Mouse (Mus musculus) cerebellum, adult 2 months (tissue): ENCODE measurements around the gene Mpp6. TPM values are rescaled to one million over a fixed set of nuclear protein-coding genes. Genes with fewer than 3 reads are reported as not detected.

Experiments used
- DNase-seq, 2 experiments: peaks; one replicate each; pipeline ENCODE4 v3.0.0; 2021
- H3K27ac ChIP-seq: fragments of 200-500 bp; 2 replicates; pipeline ENCODE4 v1.5.1; 2012; ENCODE audit warnings: low read length, control low read depth, inconsistent platforms; ENCODE audit not compliant: insufficient read depth
- H3K27me3 ChIP-seq: fragments of 200-500 bp; 2 replicates; pipeline ENCODE4 v1.6.1; 2012; ENCODE audit warnings: inconsistent platforms, mild to moderate bottlenecking, low read length, moderate library complexity; ENCODE audit not compliant: control insufficient read depth, insufficient read depth
- H3K4me1 ChIP-seq: fragments of 200-500 bp; 2 replicates; pipeline ENCODE4 v1.6.1; 2011; ENCODE audit warnings: low read length; ENCODE audit not compliant: control insufficient read depth, insufficient read depth
- H3K4me3 ChIP-seq: fragments of 200-500 bp; replicated peaks from 2 replicates; pipeline ENCODE3; 2011; ENCODE audit warnings: mild to moderate bottlenecking, low read depth, low read length, control low read depth; ENCODE audit not compliant: insufficient read depth
- CTCF ChIP-seq: fragments of 200-500 bp; IDR thresholded peaks from 2 replicates; pipeline ENCODE4 v1.5.1; 2011; ENCODE audit warnings: low read depth, mild to moderate bottlenecking, control low read depth, low read length, moderate library complexity, borderline replicate concordance; ENCODE audit not compliant: insufficient read depth
- POLR2A ChIP-seq: fragments of 200-500 bp; IDR thresholded peaks from 2 replicates; pipeline ENCODE4 v1.6.1; 2011; ENCODE audit warnings: low read length, control low read depth, borderline replicate concordance; ENCODE audit not compliant: insufficient read depth
- WGBS: fragments of 180-500 bp; shearing (Covaris S2); methylation state at CpG from one replicate; pipeline ENCODE4 v1.1.7; 2018; 5-methylcytosine and 5-hydroxymethylcytosine counted together
- polyA plus RNA-seq: library from polyadenylated mRNA; depleted of rRNA; stranded (reverse); fragments of >200 nt; gene quantifications from 2 replicates; pipeline ENCODE4 v1.2.3, GENCODE M21; 2012

Mpp6 gene
- polyA plus RNA-seq, 1 experiment, result 75.7 TPM

- no peak overlapping the region for H3K27ac ChIP-seq
- H3K4me1 ChIP-seq, result no peaks in the 10 kb centered on the region
- no peaks in the 10 kb centered on the region for H3K27me3 ChIP-seq
- no peak for TF ChIP-seq POLR2A
- TF ChIP-seq CTCF, result no peak
- H3K4me3 ChIP-seq, result no peak overlapping the region
- no peak for DNase-seq
- 95% methylated on average over 2 of the region's 2 CpGs for whole genome bisulfite sequencing
These were observed 14.2 kb downstream of the Mpp6 start for GRCm38 (mm10) chr6:50124197-50124596.

- H3K27me3 ChIP-seq, result no peaks in the 10 kb centered on the region
- H3K4me3 ChIP-seq, result no peak overlapping the region
- WGBS, result 94% methylated on average over 2 of the region's 2 CpGs
- DNase-seq, result no peak
- no peak overlapping the region for H3K27ac ChIP-seq
- no peak for TF ChIP-seq CTCF
- no peak for TF ChIP-seq POLR2A
- no peaks in the 10 kb centered on the region for H3K4me1 ChIP-seq
These were observed 16.3 kb downstream of the Mpp6 start for GRCm38 (mm10) chr6:50126331-50126730.

- 95% methylated on average over 6 of the region's 6 CpGs for WGBS
- TF ChIP-seq CTCF, result no peak
- no peak for TF ChIP-seq POLR2A
- Histone ChIP-seq H3K4me1 (no peaks in the 10 kb centered on the region), H3K27ac (no peak overlapping the region), H3K4me3 (no peak overlapping the region), H3K27me3 (no peaks in the 10 kb centered on the region)
- no peak for DNase-seq
These were observed 17.5 kb downstream of the Mpp6 start for GRCm38 (mm10) chr6:50127536-50127935.

GRCm38 (mm10) chr6:50137651-50138050 is 27.6 kb downstream of the Mpp6 start:
- Histone ChIP-seq H3K27ac (no peak overlapping the region), H3K4me1 (no peaks in the 10 kb centered on the region; the same call in 1 of the 2 replicates), H3K27me3 (no peaks in the 10 kb centered on the region), H3K4me3 (no peak overlapping the region)
- 90% methylated on average over 3 of the region's 3 CpGs for WGBS
- TF ChIP-seq POLR2A (no peak), CTCF (no peak)
- no peak for DNase-seq

GRCm38 (mm10) chr6:50139526-50139925 is 29.5 kb downstream of the Mpp6 start:
- no peaks in the 10 kb centered on the region for H3K27me3 ChIP-seq
- DNase-seq, result no peak
- 85% methylated on average over 3 of the region's 3 CpGs for WGBS
- no peak overlapping the region for H3K27ac ChIP-seq
- TF ChIP-seq POLR2A (no peak), CTCF (no peak)
- H3K4me1 ChIP-seq, result no peaks in the 10 kb centered on the region; the same call in 1 of the 2 replicates
- H3K4me3 ChIP-seq, result no peak overlapping the region

DNA sequence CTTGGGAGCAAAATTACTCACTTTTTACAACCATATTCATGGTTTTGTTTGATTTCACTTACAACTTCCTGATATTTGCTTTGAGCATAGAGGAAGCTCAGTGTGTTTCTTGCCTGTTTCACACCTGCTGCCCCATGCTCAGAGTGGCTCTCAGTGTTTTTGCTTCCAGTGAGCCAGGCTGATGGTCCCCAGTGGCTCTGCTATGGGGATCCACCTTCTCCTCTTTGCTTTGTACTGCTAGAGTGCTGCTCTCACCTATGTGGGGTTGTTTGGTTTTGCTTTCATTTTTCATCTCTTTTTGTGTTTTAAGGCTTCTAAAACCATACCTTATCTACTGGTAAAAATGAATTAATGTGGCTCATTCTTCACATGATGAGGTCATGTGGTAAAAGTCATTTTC is 36.1 kb downstream of the Mpp6 start:
- no peak overlapping the region for H3K27ac ChIP-seq
- H3K4me3 ChIP-seq, result no peak overlapping the region

GRCm38 (mm10) chr6:50149378-50149777 is 39.3 kb downstream of the Mpp6 start:
- Histone ChIP-seq H3K27me3 (no peaks in the 10 kb centered on the region), H3K4me1 (no peaks in the 10 kb centered on the region; the same call in 1 of the 2 replicates), H3K4me3 (no peak overlapping the region), H3K27ac (no peak overlapping the region)
- DNase-seq, result no peak
- WGBS, result 85% methylated on average over 4 of the region's 4 CpGs
- no peak for TF ChIP-seq CTCF
- no peak for TF ChIP-seq POLR2A

More for the DNA sequence above, 36.1 kb downstream of the Mpp6 start:
- TF ChIP-seq CTCF, result no peak
- TF ChIP-seq POLR2A, result no peak
- Histone ChIP-seq H3K4me1 (no peaks in the 10 kb centered on the region), H3K27me3 (no peaks in the 10 kb centered on the region)
- no peak for DNase-seq

- H3K4me3 ChIP-seq, result no peak overlapping the region
- H3K27me3 ChIP-seq, result no peaks in the 10 kb centered on the region
- TF ChIP-seq POLR2A (no peak), CTCF (no peak)
- DNase-seq, result no peak
- no peaks in the 10 kb centered on the region for H3K4me1 ChIP-seq
- no peak overlapping the region for H3K27ac ChIP-seq
- 80% methylated on average over 6 of the region's 6 CpGs for WGBS
These were observed 49.8 kb downstream of the Mpp6 start for GRCm38 (mm10) chr6:50159842-50160241.

GRCm38 (mm10) chr6:50163013-50163412 is 53.0 kb downstream of the Mpp6 start:
- no peak for DNase-seq
- WGBS, result 91% methylated on average over 3 of the region's 3 CpGs
- TF ChIP-seq POLR2A (no peak), CTCF (no peak)
- H3K4me1 ChIP-seq, result no peaks in the 10 kb centered on the region
- no peak overlapping the region for H3K4me3 ChIP-seq
- H3K27ac ChIP-seq, result no peak overlapping the region
- H3K27me3 ChIP-seq, result no peaks in the 10 kb centered on the region
